Mouse (Mus musculus) spleen, adult 2 months (tissue): ENCODE measurements around the gene Helq.

Source experiments
- CTCF ChIP-seq: fragments of 200-500 bp; IDR thresholded peaks from 2 replicates; pipeline ENCODE4 v1.5.1; 2011; ENCODE audit warnings: mild to moderate bottlenecking, inconsistent platforms; ENCODE audit not compliant: insufficient read depth, insufficient read length, insufficient replicate concordance; ENCODE audit errors: extremely low read depth
- POLR2A ChIP-seq: fragments of 200-500 bp; IDR thresholded peaks from 2 replicates; pipeline ENCODE4 v1.6.1; 2011; ENCODE audit warnings: low read depth, low read length, inconsistent platforms

- no peak for TF ChIP-seq CTCF
- no peak for TF ChIP-seq POLR2A
Observed at GRCm38 (mm10) chr5:100760049-100760663, 38.2 kb downstream of the Helq start.
